Comparison of ENCODE assay signal across 8 mouse cellular contexts in the genomic region with DNA sequence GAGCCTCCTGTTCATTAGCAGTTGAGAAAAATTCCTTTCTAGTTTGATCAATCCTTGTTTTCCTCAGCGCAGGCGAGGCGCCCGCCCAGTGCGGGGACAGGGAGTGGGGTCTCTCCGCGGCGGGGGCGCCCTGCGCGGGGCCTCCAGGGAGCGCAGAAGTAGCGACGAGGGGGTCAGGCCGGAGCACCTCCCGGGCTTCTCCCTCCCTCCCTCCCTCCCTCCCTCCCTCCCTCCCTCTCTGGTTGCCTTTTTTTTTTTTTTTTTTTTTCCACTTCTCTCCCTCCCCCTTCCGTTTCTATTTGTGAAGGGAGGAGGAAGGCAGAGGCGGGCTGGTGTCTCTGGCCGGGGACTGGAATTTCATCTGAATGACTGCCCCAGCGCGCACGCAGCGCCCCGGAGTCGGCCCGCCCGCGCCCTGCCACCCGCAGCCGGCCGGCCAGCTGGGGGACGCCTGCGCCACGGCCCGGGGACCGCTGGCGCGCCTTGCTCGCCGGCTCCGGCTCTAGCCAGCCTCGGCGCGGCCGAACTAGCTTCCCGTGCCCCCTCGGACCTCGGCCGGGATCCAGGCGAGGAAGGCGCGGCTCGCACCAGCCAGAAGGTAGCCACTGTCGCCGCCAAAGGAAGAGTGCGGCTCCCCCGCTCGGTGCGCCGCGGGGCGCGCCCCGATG. TPM values are rescaled to one million over a fixed set of nuclear protein-coding genes. Genes with fewer than 3 reads are reported as not detected.
DNase-seq lines count a peak whose midpoint lies in the region; ATAC-seq lines count a peak whose summit lies in the region.

A gene (plus strand): TSS at position 302 of the 668 bp plus-strand sequence.

- no peaks in the 10 kb centered on the region for H3K27me3 ChIP-seq in hindbrain, embryonic 11.5 days (ENCODE audit: control insufficient read depth, insufficient read depth, low read length)

- 0 out of 2 replicates have a peak, but pooled peaks cover 1% of the 10 kb centered on the region for H3K36me3 ChIP-seq in hindbrain, embryonic 11.5 days (ENCODE audit: control insufficient read depth, insufficient read depth, low read length)

- H3K27ac ChIP-seq in hindbrain, embryonic 11.5 days (ENCODE audit: low read depth, low read length), result peak within 1 kb of the TSS; percentile 100

- WGBS in hindbrain, embryonic 11.5 days, result under 1% methylated on average over 42 of the region's 64 CpGs

- peak within 1 kb of the TSS; percentile 94 for H3K9ac ChIP-seq in hindbrain, embryonic 11.5 days (ENCODE audit: low read depth, low read length)

- no peaks in the 10 kb centered on the region for H3K9me3 ChIP-seq in hindbrain, embryonic 11.5 days (ENCODE audit: control insufficient read depth, low read length)

- H3K4me3 ChIP-seq in hindbrain, embryonic 11.5 days (ENCODE audit: low read depth, low read length), result peak within 1 kb of the TSS; percentile 87

- peak; percentile 68 for ATAC-seq in hindbrain, embryonic 11.5 days (ENCODE audit: low FRiP score)

- H3K4me1 ChIP-seq in hindbrain, embryonic 11.5 days (replicated peaks; ENCODE audit: control insufficient read depth, insufficient read depth, low read length), result peaks cover 15% of the 10 kb centered on the region

- peak; percentile 95 for DNase-seq in Muller cell, postnatal 12 days (ENCODE audit: inconsistent ontology term)
- peak; percentile 78 for DNase-seq in cerebellum, adult 8-10 months
- peak; percentile 70 to 82 for DNase-seq in frontal cortex, postnatal 14 days (ENCODE audit: low spot score in 2 of 2)
- DNase-seq in hindbrain, embryonic 11.5 days (ENCODE audit: low spot score), result peak; percentile 85
- DNase-seq in layer of hippocampus, postnatal 14 days (ENCODE audit: low spot score in 2 of 2), result peak; percentile 82 to 85
- peak; percentile 92 for DNase-seq in lung, postnatal 10 days
- DNase-seq in ovary, postnatal 36 days (ENCODE audit: low spot score), result peak; percentile 85
- DNase-seq in thymus, postnatal 14 days, result peak; percentile 68

- peak within 1 kb of the TSS; percentile 92 for H3K4me2 ChIP-seq in hindbrain, embryonic 11.5 days (replicated peaks; ENCODE audit: low read depth, low read length)

RNA-seq across cellular contexts. Expression of the gene that starts here (rescaled TPM):
- 28.4 and 30.6 TPM in 2 replicates for polyA plus RNA-seq in hindbrain, embryonic 11.5 days (2014; fragmentation: Nextera tagmentation; extraction: Ambion mirVana)
- 100 to 1,000 TPM in 1 of 2 experiments, 10 to 100 TPM in 1; 98.9 to 110 TPM for total RNA-seq in layer of hippocampus, postnatal 14 days (2021)

Comparison
In these comparisons a context has a peak if more than half of its experiments do, and no peak if none do; other contexts are left out.
1. Peak in every context shown above with its lines: DNase-seq, ATAC-seq, H3K4me3 ChIP-seq and H3K27ac ChIP-seq.